Mouse (Mus musculus) erythroblast, adult 5-6 weeks (primary cell): ENCODE measurements around the gene Alpk1. TPM values are rescaled to one million over a fixed set of nuclear protein-coding genes. Genes with fewer than 3 reads are reported as not detected.

Experiments
- ATAC-seq: replicated peaks from 2 replicates; pipeline ENCODE4 v1.8.0; 2016; ENCODE audit warnings: moderate number of reproducible peaks, mild to moderate bottlenecking, moderate TSS enrichment, inconsistent platforms; ENCODE audit not compliant: poor library complexity, low FRiP score, severe bottlenecking
- total RNA-seq, 2 experiments: library from RNA; stranded (forward) in 1 of 2; stranded (reverse) in 1 of 2; fragments of 150-400 nt in 1 of 2; fragments of 200-764, 138-1000 nt in 1 of 2; gene quantifications; 2 replicates each; pipeline versions ENCODE4 v1.2.3 to v1.2.4; 2015 to 2017; ENCODE audit warnings: low replicate concordance in 2 of 2

Gene Alpk1
- 1.5 and 2.9 TPM in 2 replicates for total RNA-seq (2015; ENCODE audit: low replicate concordance)
- 2.9 and 3.0 TPM in 2 replicates for total RNA-seq (2017; ENCODE audit: low replicate concordance)

DNA sequence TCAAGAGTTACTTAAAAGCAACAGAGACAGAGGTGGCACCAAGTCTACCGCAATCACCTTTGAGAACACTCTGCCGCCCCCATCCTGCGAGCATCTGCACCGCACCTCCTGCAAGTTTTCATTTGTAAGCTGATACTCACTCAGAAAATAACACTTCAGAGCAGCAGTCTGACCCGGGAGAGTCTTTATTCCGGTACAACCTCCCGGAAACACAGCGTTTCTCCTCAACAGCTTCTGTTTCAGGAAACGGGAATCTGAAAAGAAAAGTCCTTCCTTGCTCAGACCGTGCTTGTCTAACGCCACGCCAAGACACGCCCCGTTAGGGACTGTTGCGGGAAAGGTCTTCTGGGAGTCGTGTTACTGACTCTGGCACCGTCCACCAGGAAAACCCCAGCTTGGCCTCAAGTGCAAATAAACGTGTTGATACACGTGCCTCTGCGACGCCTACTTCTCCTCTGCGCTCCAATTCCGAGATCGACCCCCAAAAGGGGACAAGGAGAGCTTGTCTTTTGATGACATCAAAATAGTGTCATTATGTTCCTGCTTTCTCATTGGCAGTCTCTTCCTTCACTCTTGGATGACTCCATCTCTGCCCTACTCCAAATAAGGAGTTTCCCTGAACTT lies at the start of gene Alpk1:
TSS of gene Alpk1 (minus strand) at position 507 of the 624 bp plus-strand sequence.
- ATAC-seq = peak; percentile 100

DNA sequence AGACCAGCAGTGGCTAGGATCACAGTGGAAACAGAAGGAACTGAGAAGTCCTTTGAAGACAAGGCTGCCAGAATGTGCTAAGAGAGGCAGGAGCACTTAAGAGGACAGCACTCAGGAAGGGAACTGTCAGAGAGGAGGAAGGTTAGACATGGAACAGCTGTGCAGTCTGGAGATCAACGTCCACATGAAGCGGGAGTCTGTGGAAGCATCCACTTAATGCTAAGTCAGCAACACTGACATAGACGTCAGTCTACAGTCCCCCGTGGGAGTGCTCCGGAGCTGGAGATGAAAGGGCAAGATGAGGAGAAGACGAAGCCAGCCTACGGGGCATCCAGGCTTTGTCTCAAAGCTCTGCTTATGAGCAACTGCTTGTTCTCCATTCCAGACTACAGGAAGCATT lies 46.8 kb upstream of the Alpk1 start:
- no peak for ATAC-seq

GRCm38 (mm10) chr3:127826503-127826902 lies 46.2 kb upstream of the Alpk1 start:
- ATAC-seq = no peak

DNA sequence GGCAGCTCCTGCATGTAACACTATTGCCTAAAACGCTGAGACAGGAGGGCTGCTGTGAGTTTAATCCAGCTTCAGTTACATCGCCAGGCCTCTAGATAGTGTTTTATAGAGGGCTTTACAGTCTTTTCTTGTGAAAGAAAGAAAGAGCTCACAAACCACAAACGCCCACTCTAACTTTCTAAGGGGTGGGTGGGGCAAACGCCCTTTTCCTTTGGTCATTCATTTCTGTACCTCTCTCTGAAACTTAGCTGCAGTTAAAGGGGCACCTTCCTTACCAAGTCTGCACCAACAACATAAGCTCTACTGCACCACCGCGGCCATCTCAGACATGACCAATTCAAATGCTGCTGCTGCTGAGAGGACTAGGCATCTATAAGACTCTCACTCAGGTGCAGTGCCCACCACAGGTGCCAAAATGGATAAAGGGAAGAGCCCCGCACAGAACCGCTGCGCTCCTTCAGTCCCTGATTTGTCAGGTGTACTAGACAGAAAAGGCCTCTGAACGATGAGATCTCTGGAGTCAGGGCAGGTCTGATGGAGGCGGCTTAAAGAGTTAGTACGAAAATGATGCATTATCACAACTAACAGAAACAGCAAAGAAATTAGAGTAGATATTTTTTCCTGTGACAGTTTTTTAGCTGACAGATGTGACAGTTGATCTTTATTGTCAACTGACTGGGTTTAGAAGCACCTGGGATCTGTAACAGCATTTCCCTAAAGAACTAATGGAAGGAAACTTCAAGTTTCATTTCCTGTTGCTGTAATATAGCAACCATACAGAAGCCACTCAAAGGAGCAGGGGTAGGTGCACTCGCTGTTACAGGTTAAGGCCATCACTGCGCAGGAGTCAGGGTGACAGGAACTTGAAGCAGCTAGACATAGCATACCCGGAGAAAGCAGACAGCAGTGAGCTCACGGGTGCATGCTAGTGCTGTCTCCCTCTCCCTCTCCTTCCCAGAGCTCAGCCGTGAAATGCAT lies 43.8 kb upstream of the Alpk1 start:
- ATAC-seq = 0 out of 2 replicates have a peak, but pooled peaks have one; percentile 26

- ATAC-seq = no peak
These were observed 40.9 kb upstream of the Alpk1 start for GRCm38 (mm10) chr3:127821209-127821608.

- 0 out of 2 replicates have a peak, but pooled peaks have one; percentile 9 for ATAC-seq
These were observed 40.1 kb upstream of the Alpk1 start for GRCm38 (mm10) chr3:127820400-127820799.

DNA sequence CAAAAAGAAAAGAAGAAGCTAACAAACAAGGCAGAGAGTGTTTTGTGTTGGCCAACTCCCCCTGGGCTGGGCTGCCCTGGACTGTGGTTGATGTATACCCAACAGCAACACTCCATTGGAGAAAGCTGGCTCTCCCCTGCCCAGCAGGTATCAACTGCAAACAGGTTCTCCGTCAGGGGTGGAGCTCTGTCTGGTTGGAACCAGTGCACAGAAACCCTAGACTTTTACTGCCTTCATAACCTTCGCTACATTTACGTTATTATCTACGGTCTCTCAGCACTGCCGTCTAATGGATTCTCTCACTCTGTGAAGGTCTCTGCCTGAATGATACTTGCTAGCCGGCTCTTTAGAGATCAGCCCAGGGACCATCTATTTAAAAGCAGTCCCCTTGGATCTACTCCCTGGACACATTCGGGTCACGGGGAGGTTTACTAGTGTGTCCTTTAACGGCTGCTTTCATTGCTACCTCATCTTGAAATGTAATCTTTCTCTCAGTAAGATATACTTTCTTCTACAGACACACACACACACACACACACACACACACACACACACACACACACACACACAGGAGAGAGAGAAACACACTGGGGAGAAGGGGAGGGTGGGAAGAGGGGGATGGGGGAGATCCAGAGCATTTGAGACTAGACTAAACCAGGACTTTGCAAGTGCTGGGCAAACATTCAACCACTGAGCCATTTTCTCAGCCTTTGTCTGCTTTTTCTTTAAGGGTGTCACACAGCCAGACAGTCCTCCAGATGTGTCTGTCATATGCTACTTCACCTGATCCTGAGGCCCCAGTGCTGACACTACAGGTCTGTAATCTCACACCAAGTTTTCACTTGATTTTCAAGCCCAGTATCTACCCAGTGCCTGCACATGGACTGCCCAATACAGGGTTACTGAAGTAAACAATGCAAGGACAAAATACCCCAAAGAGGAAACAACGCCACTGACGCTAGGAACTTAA lies 38.7 kb upstream of the Alpk1 start:
- peak; percentile 75 for ATAC-seq

DNA sequence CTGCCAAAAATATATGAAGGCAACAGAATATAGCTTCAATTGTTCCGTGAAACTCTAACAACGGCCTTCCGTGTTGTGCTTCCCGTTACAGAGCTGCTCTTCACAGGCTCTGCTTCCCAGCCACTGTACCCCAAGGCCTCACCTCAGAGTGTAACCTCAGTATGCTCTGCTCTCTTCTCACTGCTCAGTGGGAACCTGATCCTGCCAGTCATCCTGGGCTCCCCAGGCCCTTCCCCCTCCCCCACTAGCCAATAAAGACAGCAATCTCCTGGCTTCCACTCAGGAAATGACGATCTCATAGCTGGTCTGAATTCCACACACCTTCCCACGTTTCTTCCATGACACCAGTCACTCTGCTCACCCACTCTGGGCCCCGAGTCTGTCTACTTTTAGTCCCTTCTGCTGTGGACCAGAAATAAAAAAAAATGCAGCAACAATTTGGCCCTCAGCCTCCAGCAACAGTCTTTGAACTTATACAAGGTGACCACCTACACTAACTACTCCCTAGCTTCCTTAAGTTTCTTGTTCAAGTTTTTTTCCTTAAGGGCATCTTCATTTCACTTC lies 36.9 kb upstream of the Alpk1 start:
- ATAC-seq = no peak

GRCm38 (mm10) chr3:127809103-127809502 lies 28.8 kb upstream of the Alpk1 start:
- no peak for ATAC-seq

DNA sequence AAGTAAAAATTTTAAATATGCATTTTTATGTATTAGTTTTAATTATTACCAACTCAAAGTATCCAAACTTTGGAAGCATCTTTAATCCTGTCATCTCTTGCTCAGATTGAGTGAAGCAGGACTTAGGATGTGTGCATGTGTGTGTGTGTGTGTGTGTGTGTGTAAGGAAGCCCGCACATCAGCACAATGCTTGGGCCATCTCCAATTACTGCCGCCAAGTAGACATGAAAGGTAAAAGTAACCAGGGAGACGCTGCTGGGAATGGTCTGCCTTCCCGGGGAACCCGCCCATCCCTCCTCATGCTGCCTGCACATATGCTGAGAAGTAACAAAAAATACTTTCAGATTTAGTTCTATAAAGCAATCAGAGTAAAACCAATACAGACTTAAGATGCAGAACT lies 27.5 kb upstream of the Alpk1 start:
- no peak for ATAC-seq

GRCm38 (mm10) chr3:127805991-127806390 lies 25.7 kb upstream of the Alpk1 start:
- 0 out of 2 replicates have a peak, but pooled peaks have one; percentile 21 for ATAC-seq

DNA sequence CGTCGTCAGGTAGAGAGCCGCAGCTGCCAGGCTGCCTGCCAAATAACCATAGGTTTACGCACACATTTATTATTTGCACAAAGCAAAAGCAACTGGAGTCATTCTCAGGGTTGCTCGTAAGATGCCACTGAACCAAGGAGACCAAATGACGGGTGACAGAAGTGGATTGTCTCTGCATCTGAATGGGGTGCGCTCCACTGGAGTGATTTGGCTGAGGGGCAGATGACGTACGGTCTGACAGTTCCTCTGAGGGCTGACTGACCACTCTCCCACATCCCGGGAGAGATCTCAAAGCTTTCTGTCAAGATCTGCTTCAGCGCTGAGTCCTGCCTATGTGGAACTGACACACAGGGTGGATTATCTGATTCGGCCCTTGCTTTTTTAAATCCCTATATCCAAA lies 24.7 kb upstream of the Alpk1 start:
- ATAC-seq = no peak

- ATAC-seq = no peak
These were observed 24.1 kb upstream of the Alpk1 start for GRCm38 (mm10) chr3:127804439-127804838.

- ATAC-seq = no peak
These were observed 22.5 kb upstream of the Alpk1 start for GRCm38 (mm10) chr3:127802814-127803213.

DNA sequence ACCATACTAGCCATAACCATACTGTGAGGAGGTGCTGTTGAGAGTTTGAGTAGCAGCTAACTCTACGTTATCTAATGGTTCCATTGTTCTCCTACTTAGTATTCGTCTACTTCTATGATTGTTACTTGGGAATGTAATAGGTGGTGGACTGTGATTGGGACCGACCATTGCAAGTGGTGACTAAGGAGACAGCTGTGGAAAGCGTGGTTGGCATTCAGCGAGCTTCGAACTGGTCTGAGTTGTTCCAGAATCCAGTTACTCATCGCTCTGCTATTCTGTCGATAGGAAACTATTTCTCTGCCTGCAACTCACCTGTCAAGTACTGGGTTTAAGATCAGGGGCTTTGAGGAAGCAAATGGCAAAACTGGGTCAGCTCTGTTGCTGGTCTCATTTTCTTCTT lies 20.8 kb upstream of the Alpk1 start:
- no peak for ATAC-seq

GRCm38 (mm10) chr3:127796271-127796670 lies 15.9 kb upstream of the Alpk1 start:
- no peak for ATAC-seq

GRCm38 (mm10) chr3:127795762-127796161 lies 15.4 kb upstream of the Alpk1 start:
- no peak for ATAC-seq

- ATAC-seq = no peak
These were observed 12.7 kb upstream of the Alpk1 start for GRCm38 (mm10) chr3:127793022-127793421.
